Mouse (Mus musculus): Measurements from ENCODE around the gene Cstf1. TPM values are rescaled to one million over a fixed set of nuclear protein-coding genes. Genes with fewer than 3 reads are reported as not detected.

The Cstf1 gene
- total and polyA plus RNA-seq, 3 experiments: 16.3 to 19.3 (median 16.3) TPM

DNA sequence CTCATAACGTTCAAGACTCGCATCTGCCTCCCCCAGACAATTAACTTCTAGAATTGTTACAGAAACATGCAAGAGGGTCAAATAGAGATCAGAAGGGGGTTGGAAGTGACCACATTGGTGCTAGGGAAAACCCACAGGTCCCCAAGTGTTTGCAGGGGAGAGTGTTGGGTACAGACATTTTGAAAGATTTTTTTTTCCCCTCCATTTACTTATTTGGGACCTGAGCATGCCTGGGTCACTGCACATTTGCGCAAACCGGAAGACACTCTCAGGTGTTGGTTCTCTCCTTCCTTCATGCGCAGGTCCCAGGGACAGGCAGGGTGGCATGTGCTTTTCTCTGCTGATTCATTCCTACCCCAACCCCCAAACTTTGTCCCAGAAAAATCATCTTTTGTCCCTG lies 46.4 kb downstream of the Cstf1 start:
- H3K36me3 ChIP-seq (ENCODE audit: control insufficient read depth, insufficient read depth, low read length): no peaks in the 10 kb centered on the region
- no peaks in the 10 kb centered on the region for H3K79me2 ChIP-seq (replicated peaks; ENCODE audit: control insufficient read depth, insufficient read depth, low read length)
- no peak overlapping the region for H3K27ac ChIP-seq
- no peak overlapping the region for H3K4me3 ChIP-seq
- intact Hi-C loops (cut with DNase I): no loop called here
- H3K27me3 ChIP-seq (ENCODE audit: control insufficient read depth, insufficient read depth, low read length): no peaks in the 10 kb centered on the region
- no peaks in the 10 kb centered on the region for H3K4me1 ChIP-seq (ENCODE audit: control insufficient read depth, insufficient read depth, low read length)
- no peak for TF ChIP-seq POLR2A (IDR thresholded peaks at IDR 0.05; ENCODE audit: insufficient read depth, low read depth, low read length)
- TF ChIP-seq CTCF (IDR thresholded peaks at IDR 0.05): no peak
- no peak for TF ChIP-seq EP300 (IDR thresholded peaks at IDR 0.05; ENCODE audit: insufficient read depth, low read depth, low read length)
- DNase-seq: no peak
- WGBS: 88% methylated on average over 5 of the region's 5 CpGs
- no peak overlapping the region for H3K9ac ChIP-seq (ENCODE audit: low read depth, low read length)

DNA sequence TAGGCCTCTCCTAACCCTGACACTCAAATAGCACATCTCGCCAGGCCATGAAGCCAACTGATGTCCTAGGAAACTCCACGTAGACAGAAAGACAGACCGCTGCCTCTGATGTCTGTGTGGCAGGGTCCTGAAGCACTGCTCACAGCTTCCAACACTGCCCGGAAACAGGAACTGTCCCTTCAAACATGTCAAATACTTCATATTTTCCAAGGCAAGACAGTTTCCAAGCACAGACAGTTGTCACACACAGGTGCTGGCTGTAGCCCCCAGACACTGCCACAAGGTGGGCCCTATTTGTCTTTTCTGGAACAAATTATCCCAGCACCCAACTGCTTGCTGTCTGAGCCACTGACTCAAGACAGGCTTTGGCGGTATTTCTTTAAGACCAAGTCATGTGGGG lies 47.7 kb downstream of the Cstf1 start:
- Histone ChIP-seq H3K9ac (ENCODE audit: low read depth, low read length) (no peak overlapping the region), H3K4me3 (no peak overlapping the region), H3K36me3 (ENCODE audit: control insufficient read depth, insufficient read depth, low read length) (no peaks in the 10 kb centered on the region), H3K27ac (no peak overlapping the region), H3K4me1 (ENCODE audit: control insufficient read depth, insufficient read depth, low read length) (no peaks in the 10 kb centered on the region), H3K79me2 (replicated peaks; ENCODE audit: control insufficient read depth, insufficient read depth, low read length) (no peaks in the 10 kb centered on the region), H3K27me3 (ENCODE audit: control insufficient read depth, insufficient read depth, low read length) (no peaks in the 10 kb centered on the region)
- intact Hi-C loops (cut with DNase I): no loop called here
- no peak for TF ChIP-seq POLR2A (IDR thresholded peaks at IDR 0.05; ENCODE audit: insufficient read depth, low read depth, low read length)
- no peak for TF ChIP-seq CTCF (IDR thresholded peaks at IDR 0.05)
- no peak for TF ChIP-seq EP300 (IDR thresholded peaks at IDR 0.05; ENCODE audit: insufficient read depth, low read depth, low read length)
- 78% methylated on average over 5 of the region's 5 CpGs for WGBS
- DNase-seq: no peak

DNA sequence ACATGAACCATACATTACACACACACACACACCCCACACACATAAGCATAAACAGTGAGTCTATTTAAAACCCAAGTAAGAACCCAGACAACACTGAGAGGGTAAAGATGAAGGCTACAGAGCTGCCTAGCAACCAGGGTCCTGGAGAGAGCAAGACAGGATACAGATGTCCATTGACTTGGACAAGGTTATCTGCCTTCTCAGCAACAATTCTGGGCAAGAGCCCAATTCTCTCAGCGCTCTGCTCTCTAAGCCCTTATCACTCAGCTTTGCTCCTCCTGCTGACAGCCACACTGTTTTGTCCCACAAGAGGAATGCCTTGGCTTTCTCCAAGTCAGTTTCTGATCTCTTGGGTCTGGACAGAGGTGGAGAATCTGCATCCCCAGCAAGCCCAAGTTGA lies 60.1 kb downstream of the Cstf1 start:
- Histone ChIP-seq H3K4me1 (ENCODE audit: control insufficient read depth, insufficient read depth, low read length) (no peaks in the 10 kb centered on the region), H3K79me2 (replicated peaks; ENCODE audit: control insufficient read depth, insufficient read depth, low read length) (no peaks in the 10 kb centered on the region), H3K27ac (no peak overlapping the region), H3K36me3 (ENCODE audit: control insufficient read depth, insufficient read depth, low read length) (no peaks in the 10 kb centered on the region), H3K27me3 (ENCODE audit: control insufficient read depth, insufficient read depth, low read length) (no peaks in the 10 kb centered on the region), H3K9ac (ENCODE audit: low read depth, low read length) (no peak overlapping the region), H3K4me3 (no peak overlapping the region)
- peak in 1 of 2 experiments; percentile 33 for DNase-seq
- no peak for TF ChIP-seq POLR2A (IDR thresholded peaks at IDR 0.05; ENCODE audit: insufficient read depth, low read depth, low read length)
- TF ChIP-seq CTCF (IDR thresholded peaks at IDR 0.05): no peak
- TF ChIP-seq EP300 (IDR thresholded peaks at IDR 0.05; ENCODE audit: insufficient read depth, low read depth, low read length): no peak
- 0% methylated on average over 1 of the region's 1 CpGs for WGBS
- intact Hi-C loops (cut with DNase I): no loop called here

Other genes starting within 250 kb of the Cstf1 start
- not detected for gene Mc3r, start 122.2 kb upstream of the Cstf1 start, total RNA-seq (2021)
- not detected in 2 replicates for gene Mc3r, start 122.2 kb upstream of the Cstf1 start, polyA plus RNA-seq (2012; rRNA removed)
- gene Fam210b, start 25.1 kb upstream of the Cstf1 start, total RNA-seq (2021): 1 to 10 TPM; 5.4 to 6.1 TPM
- gene Fam210b, start 25.1 kb upstream of the Cstf1 start, polyA plus RNA-seq (2012; rRNA removed): 6.4 and 9.4 TPM in 2 replicates
- under 1 TPM; 0.42 to 0.45 TPM for gene Aurka, start 146 bp upstream of the Cstf1 start, total RNA-seq (2021)
- gene Aurka, start 146 bp upstream of the Cstf1 start, polyA plus RNA-seq (2012; rRNA removed): 0.53 and 1.4 TPM in 2 replicates
- under 1 TPM; 0.36 to 0.57 TPM for gene Cass4, start 23.1 kb downstream of the Cstf1 start, total RNA-seq (2021)
- gene Cass4, start 23.1 kb downstream of the Cstf1 start, polyA plus RNA-seq (2012; rRNA removed): 0.38 and 0.39 TPM in 2 replicates
- 10 to 100 TPM; 27.2 to 28.6 TPM for gene Rtf2, start 69.9 kb downstream of the Cstf1 start, total RNA-seq (2021)
- gene Rtf2, start 69.9 kb downstream of the Cstf1 start, polyA plus RNA-seq (2012; rRNA removed): 22.3 and 30.6 TPM in 2 replicates
- not detected for gene Gcnt7, start 87.9 kb downstream of the Cstf1 start, total RNA-seq (2021)
- not detected in 2 replicates for gene Gcnt7, start 87.9 kb downstream of the Cstf1 start, polyA plus RNA-seq (2012; rRNA removed)
- gene Fam209, start 101.8 kb downstream of the Cstf1 start, total RNA-seq (2021): not detected
- gene Fam209, start 101.8 kb downstream of the Cstf1 start, polyA plus RNA-seq (2012; rRNA removed): not detected in 2 replicates
- not detected for gene Tfap2c, start 178.9 kb downstream of the Cstf1 start, total RNA-seq (2021)
- not detected in 2 replicates for gene Tfap2c, start 178.9 kb downstream of the Cstf1 start, polyA plus RNA-seq (2012; rRNA removed)

Data from heart, adult 2 months (tissue).